Mouse (Mus musculus): ENCODE data around the gene Scmh1. TPM values are rescaled to one million over a fixed set of nuclear protein-coding genes. Genes with fewer than 3 reads are reported as not detected.

The Scmh1 gene
- total and polyA plus RNA-seq, 2 experiments from 2014 or later, result 43.9 to 56.4 TPM

DNA sequence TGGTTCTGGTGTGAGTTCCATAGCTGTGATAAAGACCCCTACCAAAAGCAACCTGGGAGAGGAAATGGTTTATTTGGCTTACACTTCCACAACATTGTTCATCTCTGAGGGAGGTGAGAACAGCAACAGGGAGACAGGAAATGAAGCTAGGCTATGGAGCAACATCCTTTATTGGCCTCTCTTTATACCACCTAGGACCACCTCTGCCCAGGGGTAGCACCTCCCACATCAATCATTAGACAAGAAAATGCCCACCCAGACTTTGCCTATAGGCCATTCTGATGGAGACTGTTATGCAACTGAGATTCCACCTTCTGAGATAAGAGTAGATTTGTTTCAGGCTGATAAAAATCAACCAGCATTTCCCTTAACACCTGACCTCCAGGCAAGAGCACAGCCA is 834 bp upstream of the Scmh1 start:
- H3K9me3 ChIP-seq (ENCODE audit: low read length), result no peaks in the 10 kb centered on the region
- no peak for DNase-seq
- no peaks in the 10 kb centered on the region for H3K27me3 ChIP-seq (ENCODE audit: insufficient read depth, low read length)
- H3K36me3 ChIP-seq (ENCODE audit: insufficient read depth), result no peaks in the 10 kb centered on the region
- H3K4me3 ChIP-seq (ENCODE audit: low read depth, low read length), result peak overlapping the region; percentile 100; the same call in 1 of the 2 replicates
- H3K4me1 ChIP-seq (ENCODE audit: insufficient read depth), result peaks cover 5% of the 10 kb centered on the region; the same call in 1 of the 2 replicates
- ATAC-seq, result no peak
- H3K9ac ChIP-seq, result no peak overlapping the region
- H3K27ac ChIP-seq (ENCODE audit: low read depth, low read length), result peak overlapping the region; percentile 93; the same call in 1 of the 2 replicates
- H3K4me2 ChIP-seq (ENCODE audit: low read depth), result peak overlapping the region; percentile 61
- no peak for TF ChIP-seq CTCF (IDR thresholded peaks at IDR 0.05; ENCODE audit: low read depth)

- no peaks in the 10 kb centered on the region for H3K9me3 ChIP-seq (ENCODE audit: low read length)
- ATAC-seq, result no peak
- H3K4me1 ChIP-seq (ENCODE audit: insufficient read depth), result peaks cover 5% of the 10 kb centered on the region; the same call in 1 of the 2 replicates
- TF ChIP-seq CTCF (IDR thresholded peaks at IDR 0.05; ENCODE audit: low read depth), result no peak
- 12% methylated on average over 16 of the region's 21 CpGs for WGBS
- peak overlapping the region; percentile 61 for H3K4me2 ChIP-seq (ENCODE audit: low read depth)
- H3K4me3 ChIP-seq (ENCODE audit: low read depth, low read length), result peak overlapping the region; percentile 100
- H3K27ac ChIP-seq (ENCODE audit: low read depth, low read length), result peak overlapping the region; percentile 93
- no peaks in the 10 kb centered on the region for H3K27me3 ChIP-seq (ENCODE audit: insufficient read depth, low read length)
- H3K9ac ChIP-seq, result peak overlapping the region; percentile 99
- no peaks in the 10 kb centered on the region for H3K36me3 ChIP-seq (ENCODE audit: insufficient read depth)
- no peak for DNase-seq
These were observed 320 bp upstream of the Scmh1 start for GRCm38 (mm10) chr4:120404778-120405143.

- WGBS, result 4% methylated on average over 25 of the region's 25 CpGs
- no peaks in the 10 kb centered on the region for H3K9me3 ChIP-seq (ENCODE audit: low read length)
- DNase-seq (peak; percentile 17), ATAC-seq (no peak)
- peak overlapping the region; percentile 61 for H3K4me2 ChIP-seq (ENCODE audit: low read depth)
- H3K27me3 ChIP-seq (ENCODE audit: insufficient read depth, low read length), result no peaks in the 10 kb centered on the region
- peaks cover 5% of the 10 kb centered on the region; the same call in 1 of the 2 replicates for H3K4me1 ChIP-seq (ENCODE audit: insufficient read depth)
- no peaks in the 10 kb centered on the region for H3K36me3 ChIP-seq (ENCODE audit: insufficient read depth)
- H3K4me3 ChIP-seq (ENCODE audit: low read depth, low read length), result peak overlapping the region; percentile 100
- H3K9ac ChIP-seq, result peak overlapping the region; percentile 99
- peak overlapping the region; percentile 93 for H3K27ac ChIP-seq (ENCODE audit: low read depth, low read length)
- TF ChIP-seq CTCF (IDR thresholded peaks at IDR 0.05; ENCODE audit: low read depth), result no peak
These were observed 941 bp downstream of the Scmh1 start for GRCm38 (mm10) chr4:120405806-120406638.

DNA sequence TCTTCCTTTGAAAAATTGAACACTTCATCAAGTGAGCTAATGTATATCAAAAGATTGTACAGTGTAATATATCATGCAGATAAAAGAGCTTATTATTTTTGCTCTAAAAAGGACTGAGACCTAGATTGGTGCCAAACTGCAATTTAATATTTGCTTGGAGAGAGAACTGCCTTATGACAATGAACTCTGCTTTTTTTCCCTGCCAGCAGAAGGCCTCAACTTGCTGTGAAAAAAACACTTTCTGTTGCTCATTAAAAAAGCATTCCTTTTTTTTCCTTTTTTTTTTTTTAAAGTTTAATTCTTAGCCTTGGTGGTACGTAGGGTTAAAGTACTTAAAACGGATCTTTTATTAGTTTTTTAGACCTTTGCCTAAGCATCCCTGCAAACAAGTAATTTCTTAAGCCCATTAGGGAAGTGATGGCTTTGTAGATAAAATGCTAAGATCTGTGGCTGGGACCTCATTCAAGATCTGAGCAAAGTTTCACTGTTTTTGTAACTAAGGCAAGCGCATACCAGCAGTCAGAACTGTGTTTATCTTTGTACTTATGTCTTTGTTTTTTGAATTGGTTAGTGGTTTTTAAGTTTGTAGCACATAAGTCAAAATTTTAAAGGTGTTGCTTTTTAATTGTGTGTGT is 1.7 kb downstream of the Scmh1 start:
- H3K4me2 ChIP-seq (ENCODE audit: low read depth), result peak overlapping the region; percentile 61
- ATAC-seq (no peak), DNase-seq (no peak)
- peak overlapping the region; percentile 99; the same call in 1 of the 2 replicates for H3K9ac ChIP-seq
- no peaks in the 10 kb centered on the region for H3K27me3 ChIP-seq (ENCODE audit: insufficient read depth, low read length)
- H3K4me1 ChIP-seq (ENCODE audit: insufficient read depth), result peaks cover 5% of the 10 kb centered on the region; the same call in 1 of the 2 replicates
- WGBS, result 31% methylated on average over 3 of the region's 3 CpGs
- H3K36me3 ChIP-seq (ENCODE audit: insufficient read depth), result no peaks in the 10 kb centered on the region
- no peak overlapping the region for H3K27ac ChIP-seq (ENCODE audit: low read depth, low read length)
- no peak for TF ChIP-seq CTCF (IDR thresholded peaks at IDR 0.05; ENCODE audit: low read depth)
- no peaks in the 10 kb centered on the region for H3K9me3 ChIP-seq (ENCODE audit: low read length)
- peak overlapping the region; percentile 100 for H3K4me3 ChIP-seq (ENCODE audit: low read depth, low read length)

DNA sequence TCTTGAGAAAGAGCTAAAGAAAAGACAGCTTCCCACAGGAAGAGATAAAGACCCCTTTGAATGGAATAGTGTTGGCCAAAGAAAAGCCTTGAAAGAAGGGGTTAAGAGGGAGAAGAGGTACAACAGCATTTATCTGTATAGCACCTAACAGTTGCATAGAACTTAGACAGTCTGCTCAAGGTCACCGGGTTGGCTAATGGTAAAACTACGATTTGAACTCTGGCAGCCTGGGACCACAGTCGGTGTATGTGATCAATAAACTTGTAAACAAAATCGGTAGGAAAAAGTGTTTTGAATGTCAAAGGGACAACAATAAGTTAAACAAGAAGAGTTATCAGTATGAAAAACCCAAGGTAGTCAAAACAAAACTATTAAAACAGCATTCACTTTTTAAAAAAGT is 13.0 kb downstream of the Scmh1 start:
- ATAC-seq (no peak), DNase-seq (no peak)
- no peak overlapping the region for H3K4me3 ChIP-seq (ENCODE audit: low read depth, low read length)
- no peaks in the 10 kb centered on the region for H3K4me1 ChIP-seq (ENCODE audit: insufficient read depth)
- no peaks in the 10 kb centered on the region for H3K27me3 ChIP-seq (ENCODE audit: insufficient read depth, low read length)
- WGBS, result 78% methylated on average over 4 of the region's 4 CpGs
- H3K9ac ChIP-seq, result no peak overlapping the region
- H3K4me2 ChIP-seq (ENCODE audit: low read depth), result no peak overlapping the region
- TF ChIP-seq CTCF (IDR thresholded peaks at IDR 0.05; ENCODE audit: low read depth), result no peak
- no peaks in the 10 kb centered on the region for H3K36me3 ChIP-seq (ENCODE audit: insufficient read depth)
- H3K27ac ChIP-seq (ENCODE audit: low read depth, low read length), result no peak overlapping the region
- no peaks in the 10 kb centered on the region for H3K9me3 ChIP-seq (ENCODE audit: low read length)

DNA sequence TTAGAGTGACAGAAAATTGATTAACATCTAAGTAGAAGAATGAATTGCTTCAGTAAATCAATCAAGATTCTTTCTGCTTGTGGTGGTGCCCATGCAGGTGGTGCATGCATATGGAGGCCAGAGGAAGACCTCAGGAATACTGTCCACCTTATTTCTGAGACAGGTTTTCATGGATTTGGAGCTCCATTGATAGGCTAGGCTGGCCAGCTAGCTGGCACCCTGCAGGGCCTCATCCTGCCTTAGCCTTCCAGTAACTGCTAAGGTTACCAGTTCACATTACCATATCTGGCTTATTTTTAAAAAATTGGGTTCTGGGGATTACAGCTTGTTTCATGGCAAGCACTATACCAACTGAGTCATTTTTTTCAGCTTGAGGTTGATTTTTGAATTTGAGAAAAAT is 15.1 kb downstream of the Scmh1 start:
- TF ChIP-seq CTCF (IDR thresholded peaks at IDR 0.05; ENCODE audit: low read depth), result no peak
- Histone ChIP-seq H3K4me2 (ENCODE audit: low read depth) (no peak overlapping the region), H3K27me3 (ENCODE audit: insufficient read depth, low read length) (no peaks in the 10 kb centered on the region), H3K9me3 (ENCODE audit: low read length) (no peaks in the 10 kb centered on the region), H3K4me1 (ENCODE audit: insufficient read depth) (no peaks in the 10 kb centered on the region), H3K27ac (ENCODE audit: low read depth, low read length) (no peak overlapping the region), H3K36me3 (ENCODE audit: insufficient read depth) (no peaks in the 10 kb centered on the region), H3K9ac (no peak overlapping the region), H3K4me3 (ENCODE audit: low read depth, low read length) (no peak overlapping the region)
- DNase-seq, result no peak
- ATAC-seq, result no peak

GRCm38 (mm10) chr4:120420685-120421084 is 15.6 kb downstream of the Scmh1 start:
- Histone ChIP-seq H3K27ac (ENCODE audit: low read depth, low read length) (no peak overlapping the region), H3K4me1 (ENCODE audit: insufficient read depth) (no peaks in the 10 kb centered on the region), H3K4me3 (ENCODE audit: low read depth, low read length) (no peak overlapping the region), H3K9me3 (ENCODE audit: low read length) (no peaks in the 10 kb centered on the region), H3K36me3 (ENCODE audit: insufficient read depth) (no peaks in the 10 kb centered on the region), H3K9ac (no peak overlapping the region), H3K4me2 (ENCODE audit: low read depth) (no peak overlapping the region), H3K27me3 (ENCODE audit: insufficient read depth, low read length) (no peaks in the 10 kb centered on the region)
- DNase-seq (no peak), ATAC-seq (no peak)
- TF ChIP-seq CTCF (IDR thresholded peaks at IDR 0.05; ENCODE audit: low read depth), result no peak

All from forebrain, postnatal 0 days (tissue).